In genomic region chr7:67953764-67954242, GRCm38 (mm10) we compare ENCODE assay signal across 9 mouse cellular contexts. TPM values are rescaled to one million over a fixed set of nuclear protein-coding genes. Genes with fewer than 3 reads are reported as not detected.
DNase-seq lines count a peak whose midpoint lies in the region; ATAC-seq and TF ChIP-seq lines count a peak whose summit lies in the region.
"Had no signal": no experiment of that assay in that cellular context is flagged by ENCODE, and none has a peak within 500 bp of the region (broad histone marks: within the 10 kb centered on the region; RNA-seq: fewer than 3 reads in every experiment).

No protein-coding gene starts in this region.

- peak overlapping the region; percentile 91 for H3K4me3 ChIP-seq in erythroblast, embryonic 14.5 days (replicated peaks)
- H3K4me3 ChIP-seq in forebrain, postnatal 0 days (ENCODE audit: low read depth, low read length): peak overlapping the region; percentile 97
- H3K4me3 ChIP-seq in midbrain, embryonic 11.5 days (ENCODE audit: low read depth, low read length): peak overlapping the region; percentile 94

- TF ChIP-seq CTCF in forebrain, postnatal 0 days (IDR thresholded peaks at IDR 0.05; ENCODE audit: low read depth): no peak

- H3K4me2 ChIP-seq in forebrain, postnatal 0 days (ENCODE audit: low read depth): peak overlapping the region; percentile 98
- peak overlapping the region; percentile 99 for H3K4me2 ChIP-seq in midbrain, embryonic 11.5 days

- peak overlapping the region; percentile 90 for H3K9ac ChIP-seq in forebrain, postnatal 0 days
- peak overlapping the region; percentile 96 for H3K9ac ChIP-seq in midbrain, embryonic 11.5 days (ENCODE audit: low read length)

- H3K36me3 ChIP-seq in erythroblast, embryonic 14.5 days (ENCODE audit: control insufficient read depth): no peaks in the 10 kb centered on the region
- no peaks in the 10 kb centered on the region for H3K36me3 ChIP-seq in forebrain, postnatal 0 days (ENCODE audit: insufficient read depth)
- H3K36me3 ChIP-seq in midbrain, embryonic 11.5 days (ENCODE audit: control insufficient read depth, insufficient read depth, low read length): no peaks in the 10 kb centered on the region

- H3K27ac ChIP-seq in forebrain, postnatal 0 days (ENCODE audit: low read depth, low read length): no peak overlapping the region; the same call in 1 of the 2 replicates
- H3K27ac ChIP-seq in midbrain, embryonic 11.5 days (ENCODE audit: low read depth, low read length): no peak overlapping the region

- 1% methylated on average over 23 of the region's 23 CpGs for WGBS in forebrain, postnatal 0 days
- under 1% methylated on average over 22 of the region's 23 CpGs for WGBS in midbrain, embryonic 11.5 days

- no peaks in the 10 kb centered on the region for H3K9me3 ChIP-seq in erythroblast, embryonic 14.5 days (ENCODE audit: control insufficient read depth, low read length)
- no peaks in the 10 kb centered on the region for H3K9me3 ChIP-seq in forebrain, postnatal 0 days (ENCODE audit: low read length)
- H3K9me3 ChIP-seq in midbrain, embryonic 11.5 days (ENCODE audit: control insufficient read depth, low read length): no peaks in the 10 kb centered on the region

- peaks cover 56% of the 10 kb centered on the region for H3K4me1 ChIP-seq in erythroblast, embryonic 14.5 days (ENCODE audit: control insufficient read depth)
- H3K4me1 ChIP-seq in forebrain, postnatal 0 days (ENCODE audit: insufficient read depth): peaks cover 26% of the 10 kb centered on the region
- H3K4me1 ChIP-seq in midbrain, embryonic 11.5 days (ENCODE audit: control insufficient read depth, insufficient read depth, low read length): peaks cover 13% of the 10 kb centered on the region

- peak; percentile 9 for DNase-seq in T-cell, adult 2 months (ENCODE audit: low spot score)
- no peak for DNase-seq in forebrain, postnatal 0 days
- DNase-seq in kidney, postnatal 10 days: peak; percentile 59
- DNase-seq in midbrain, embryonic 11.5 days (ENCODE audit: low spot score, missing footprints): peak; percentile 92

- peaks cover 56% of the 10 kb centered on the region for H3K27me3 ChIP-seq in erythroblast, embryonic 14.5 days (ENCODE audit: control insufficient read depth)
- no peaks in the 10 kb centered on the region for H3K27me3 ChIP-seq in forebrain, postnatal 0 days (ENCODE audit: insufficient read depth, low read length)
- no peaks in the 10 kb centered on the region for H3K27me3 ChIP-seq in midbrain, embryonic 11.5 days (ENCODE audit: control insufficient read depth, insufficient read depth, low read length)
- H3K27me3 ChIP-seq: Patski had no signal

- no peak for ATAC-seq in erythroblast, adult 5-6 weeks (replicated peaks; ENCODE audit: low FRiP score, poor library complexity, severe bottlenecking)
- no peak for ATAC-seq in forebrain, postnatal 0 days
- ATAC-seq in midbrain, embryonic 11.5 days (ENCODE audit: low FRiP score): no peak
- ATAC-seq in megakaryocyte progenitor cell, adult 5-6 weeks (replicated peaks; ENCODE audit: poor library complexity): no peak
- no peak for ATAC-seq in monocyte, adult 5-6 weeks (replicated peaks; ENCODE audit: insufficient number of reproducible peaks, low FRiP score, low TSS enrichment, poor library complexity, severe bottlenecking)
- ATAC-seq: Patski had no signal

RNA-seq across cellular contexts. Expression of gene Igf1r, which starts 1.2 kb away (rescaled TPM):
- 0.17 and 0.23 TPM in 2 replicates for polyA plus RNA-seq in erythroblast, embryonic 14.5 days (2012)
- total RNA-seq in erythroblast, adult 5-6 weeks (2015; ENCODE audit: low replicate concordance): 17.1 and 19.6 TPM in 2 replicates
- total RNA-seq in erythroblast, adult 5-6 weeks (2017; ENCODE audit: low replicate concordance): 13.5 and 16.0 TPM in 2 replicates
- 31.6 and 37.8 TPM in 2 replicates for total RNA-seq in forebrain, postnatal 0 days (2014; rRNA removed)
- 8.1 and 12.8 TPM in 2 replicates for polyA plus RNA-seq in forebrain, postnatal 0 days (2015; fragmentation: Nextera tagmentation; extraction: Ambion mirVana)
- polyA plus RNA-seq in midbrain, embryonic 11.5 days (2014; fragmentation: Nextera tagmentation; extraction: Ambion mirVana): 20.0 and 20.8 TPM in 2 replicates
- total RNA-seq in megakaryocyte progenitor cell, adult 5-6 weeks (2015): 46.1 and 50.3 TPM in 2 replicates
- 22.4 and 25.0 TPM in 2 replicates for total RNA-seq in megakaryocyte progenitor cell, adult 5-6 weeks (2017)
- total RNA-seq in monocyte, adult 5-6 weeks (2017): 7.3 to 13.2 TPM (median 9.1 TPM) in 3 replicates
